Mouse (Mus musculus): ENCODE data around the gene Sos1.

- no peak for TF ChIP-seq MAX (IDR thresholded peaks at IDR 0.05)
- TF ChIP-seq CTCF (IDR thresholded peaks at IDR 0.05; ENCODE audit: control insufficient read depth, insufficient read depth, insufficient read length): no peak
- TF ChIP-seq USF1 (IDR thresholded peaks at IDR 0.05; ENCODE audit: low read depth): no peak
- no peak for TF ChIP-seq MYOD1 (IDR thresholded peaks at IDR 0.05; ENCODE audit: control insufficient read depth, insufficient read length, low read depth)
- TF ChIP-seq MYOG (IDR thresholded peaks at IDR 0.05; ENCODE audit: control insufficient read depth, extremely low read depth, insufficient read length): no peak
- TF ChIP-seq CEBPB (IDR thresholded peaks at IDR 0.05; ENCODE audit: low read depth): peak; percentile 36
- TF ChIP-seq FOSL1 (IDR thresholded peaks at IDR 0.05; ENCODE audit: insufficient read depth, low read length, poor library complexity, severe bottlenecking): no peak
These were observed 34.8 kb downstream of the Sos1 start for GRCm38 (mm10) chr17:80445433-80445832.
